Mouse (Mus musculus) retina, embryonic 14.5 days (tissue): ENCODE data around the gene Btbd2.
"Not testable (repeated sequence)": the region's sequence is repeated elsewhere in the genome, so short reads cannot be mapped to it uniquely, and the experiment has no call there.

ENCODE experiments used
- DNase-seq: peaks from one replicate; pipeline ENCODE4 v3.0.0-alpha.2; 2015; ENCODE audit warnings: low spot score

The Btbd2 gene

DNA sequence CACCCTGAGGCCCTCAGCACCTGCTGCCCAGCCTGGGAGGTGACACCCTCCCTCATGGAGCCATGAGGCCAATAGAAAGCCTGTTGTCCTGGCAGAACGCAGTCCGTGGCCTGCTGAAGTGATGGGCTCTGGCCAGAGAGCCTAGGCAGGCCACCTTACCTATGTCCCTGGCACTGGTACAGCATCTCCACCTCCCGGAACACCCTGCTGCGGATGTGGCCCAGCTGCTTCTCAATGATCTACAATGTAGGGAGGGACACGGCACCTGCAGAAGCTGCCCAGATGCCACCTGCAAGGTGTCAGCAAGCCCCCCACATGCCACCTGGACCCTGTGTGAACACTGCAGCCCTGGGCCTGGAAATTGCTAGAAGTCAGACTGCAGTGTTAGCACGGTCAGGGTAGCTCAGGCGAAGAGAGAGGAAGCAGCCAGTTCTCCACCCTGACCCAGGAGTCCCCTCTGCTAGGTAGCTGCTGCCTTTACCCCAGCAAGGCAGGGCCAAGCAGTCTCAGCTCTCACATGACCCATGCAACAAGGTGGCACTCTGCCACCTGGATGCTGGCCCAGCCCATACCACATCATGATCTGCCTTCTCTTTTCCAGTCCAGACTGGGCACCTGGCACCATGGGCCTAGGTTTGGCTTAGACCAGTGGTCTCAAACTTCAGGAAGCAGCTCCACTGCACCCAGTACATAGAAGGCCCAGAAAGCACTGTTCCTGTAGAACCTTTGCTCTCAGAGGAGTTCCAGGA is 13.0 kb upstream of the Btbd2 start:
- DNase-seq: no peak

DNA sequence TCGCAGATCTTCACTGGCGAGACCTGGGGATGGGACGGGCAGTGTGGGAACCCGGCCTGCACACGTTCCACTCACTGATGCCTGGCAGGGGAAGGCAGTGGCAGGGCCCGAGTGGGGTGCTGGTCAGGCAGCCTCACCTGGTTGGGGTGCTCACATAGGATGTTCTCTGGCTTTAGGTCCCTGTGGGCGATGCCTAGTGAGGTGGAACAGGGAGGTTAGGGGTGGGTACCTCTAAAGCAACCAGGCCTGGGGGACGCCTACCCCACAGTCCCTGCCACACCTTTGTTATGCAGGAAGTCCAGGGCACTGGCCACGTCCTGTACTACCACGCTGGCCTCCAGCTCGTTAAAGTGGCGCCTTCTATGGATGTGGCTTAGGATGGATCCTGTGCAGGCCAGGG is 12.1 kb upstream of the Btbd2 start:
- no peak for DNase-seq

GRCm38 (mm10) chr10:80668614-80669013 is 11.7 kb upstream of the Btbd2 start:
- no peak for DNase-seq

- DNase-seq: no peak
These were observed 10.1 kb upstream of the Btbd2 start for GRCm38 (mm10) chr10:80666837-80667412.

- DNase-seq: no peak
These were observed 9.3 kb upstream of the Btbd2 start for GRCm38 (mm10) chr10:80665981-80666733.

DNA sequence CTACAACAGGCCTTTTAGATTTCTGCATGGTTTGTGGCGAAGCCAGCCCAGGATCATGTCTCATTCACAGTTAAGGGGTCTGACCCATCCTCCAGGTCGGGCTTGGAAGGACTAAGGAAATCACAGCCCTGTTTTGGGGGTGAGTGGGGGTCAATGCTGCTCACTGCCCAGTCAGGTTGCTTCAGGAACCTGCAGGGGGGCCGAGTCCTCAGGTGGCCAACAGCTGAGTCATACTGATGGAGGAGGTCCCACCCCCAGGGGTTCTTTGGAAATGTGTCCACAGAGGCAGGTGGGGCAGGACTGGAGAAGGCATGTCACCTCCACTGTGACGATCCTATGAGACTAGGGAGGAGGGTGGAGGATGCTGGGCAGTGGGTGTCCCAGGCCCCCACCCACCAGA is 8.6 kb upstream of the Btbd2 start:
- DNase-seq: no peak

- no peak for DNase-seq
These were observed 8.1 kb upstream of the Btbd2 start for GRCm38 (mm10) chr10:80665016-80665380.

GRCm38 (mm10) chr10:80664197-80665015 is 7.5 kb upstream of the Btbd2 start:
- DNase-seq: no peak

- DNase-seq: no peak
These were observed 6.8 kb upstream of the Btbd2 start for GRCm38 (mm10) chr10:80663485-80664196.

DNA sequence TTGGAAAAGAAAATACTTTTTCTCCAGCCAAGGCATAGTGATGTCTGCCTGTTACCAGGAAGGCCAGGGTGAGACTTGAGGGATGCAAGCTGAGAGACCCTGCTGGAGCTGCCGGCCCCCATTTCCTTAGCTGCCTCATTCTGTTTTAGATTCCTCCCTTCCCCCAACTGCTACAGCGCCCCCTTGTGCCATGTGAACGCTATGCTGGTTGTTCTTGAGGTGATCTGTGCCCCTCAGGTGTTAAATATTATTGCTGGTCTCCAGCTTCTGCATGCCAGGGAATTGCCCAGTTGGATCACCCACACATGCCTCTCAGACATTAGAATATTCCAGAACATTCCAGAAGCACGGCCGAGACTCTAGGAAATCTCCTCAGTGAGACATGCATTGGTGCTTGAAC is 4.3 kb upstream of the Btbd2 start:
- peak; percentile 71 for DNase-seq

DNA sequence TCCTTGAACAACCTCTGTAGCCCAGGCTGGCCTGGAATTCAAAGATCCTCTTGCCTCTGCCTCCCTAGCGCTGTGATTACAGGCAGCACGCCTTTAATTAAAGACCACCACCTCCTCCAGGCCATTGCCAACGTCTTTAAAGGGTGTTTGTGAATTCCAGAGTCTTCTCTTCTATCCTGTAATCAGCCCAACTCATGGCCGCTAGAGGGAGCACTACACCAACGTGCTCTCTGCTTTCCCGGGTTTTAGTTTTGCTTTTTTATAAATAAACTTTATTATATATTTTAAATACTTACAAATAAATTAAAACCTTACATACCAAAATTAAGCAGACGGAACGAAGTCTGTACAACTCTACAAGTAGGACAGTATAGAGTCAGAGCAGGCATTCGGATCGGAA is 2.3 kb upstream of the Btbd2 start:
- peak; percentile 84 for DNase-seq

DNA sequence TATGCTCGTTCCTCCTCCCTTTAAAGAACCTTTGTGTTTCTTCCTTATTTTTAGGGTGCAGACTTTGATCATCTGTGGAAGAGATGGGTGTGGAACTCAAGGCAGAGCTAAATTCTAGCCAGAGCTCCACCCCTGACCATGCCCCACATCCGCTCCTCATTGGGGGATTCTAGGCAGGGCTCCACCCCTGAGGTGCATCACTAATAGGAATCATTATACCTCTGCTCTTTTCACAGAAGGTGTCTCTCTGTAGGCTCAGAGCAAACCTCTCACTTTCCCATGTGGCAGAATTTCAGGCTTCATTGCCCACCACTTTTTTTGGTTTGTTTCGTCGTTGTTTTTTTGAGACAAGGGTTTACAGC is 2.0 kb upstream of the Btbd2 start:
- no peak for DNase-seq

DNA sequence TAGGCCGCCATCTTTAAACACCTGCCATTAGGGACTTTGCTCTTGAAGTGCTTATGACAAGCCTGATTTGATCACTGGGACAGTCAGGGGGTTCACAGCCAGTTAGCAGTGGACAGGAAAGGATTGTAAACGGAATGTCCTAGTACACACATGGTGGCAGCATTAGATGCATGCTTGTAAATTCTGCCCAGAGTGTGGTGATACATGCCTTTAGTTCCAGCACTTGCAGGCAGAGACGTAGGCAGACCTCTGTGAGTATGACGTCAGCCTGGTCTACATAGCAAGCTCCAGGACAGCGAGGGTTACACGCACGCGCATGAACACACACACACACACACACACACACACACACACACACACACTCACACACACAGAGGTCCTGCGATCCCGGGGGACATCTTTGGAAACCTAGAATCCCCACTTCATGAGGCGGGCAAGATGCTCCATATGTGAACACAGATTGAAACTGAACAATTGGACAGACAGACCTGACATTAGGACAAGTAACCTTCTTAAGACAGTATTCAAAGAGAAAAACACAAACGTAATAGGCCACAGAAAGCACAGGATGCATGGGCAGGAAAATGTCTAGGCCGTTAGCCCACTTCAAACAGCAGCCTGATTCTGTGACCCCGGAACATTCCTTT is 1.4 kb upstream of the Btbd2 start:
- DNase-seq: no peak

DNA sequence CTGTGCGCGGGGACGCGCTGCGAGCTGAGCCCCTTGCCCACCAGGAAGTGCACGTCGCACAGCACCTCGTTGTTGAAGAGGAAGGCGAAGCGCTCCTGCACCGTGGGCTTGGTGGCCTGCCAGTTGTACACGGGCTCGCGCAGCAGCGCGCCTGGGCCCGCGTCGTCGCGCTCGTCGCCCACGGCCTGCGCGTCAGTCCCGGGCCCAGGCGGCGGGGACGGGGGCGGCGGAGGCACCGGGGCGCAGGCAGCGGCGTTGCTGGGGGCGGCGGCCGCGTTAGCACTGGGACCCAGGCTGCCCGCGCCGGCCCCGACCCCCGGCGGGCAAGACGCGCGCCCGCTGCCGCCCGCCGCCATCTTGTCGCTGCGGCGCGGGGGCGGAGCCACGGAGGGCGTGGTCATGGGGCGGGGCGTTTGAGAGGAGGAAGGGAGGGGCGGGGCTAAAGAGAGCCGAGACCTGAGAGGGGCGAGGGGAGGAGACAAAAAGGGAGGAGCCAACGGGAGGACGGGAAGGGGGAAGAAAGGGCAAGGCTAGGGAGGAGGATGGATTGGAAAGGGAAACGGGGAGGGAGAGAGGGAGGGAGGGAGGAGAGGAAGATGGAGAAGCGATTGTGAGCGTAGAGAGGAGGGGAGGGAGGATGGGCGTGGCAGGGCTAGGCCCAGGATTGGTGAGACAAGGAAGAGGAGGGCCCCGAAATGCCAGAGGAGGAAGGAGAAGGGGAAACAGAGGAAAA is 575 bp downstream of the Btbd2 start:
- peak; percentile 97 for DNase-seq

DNA sequence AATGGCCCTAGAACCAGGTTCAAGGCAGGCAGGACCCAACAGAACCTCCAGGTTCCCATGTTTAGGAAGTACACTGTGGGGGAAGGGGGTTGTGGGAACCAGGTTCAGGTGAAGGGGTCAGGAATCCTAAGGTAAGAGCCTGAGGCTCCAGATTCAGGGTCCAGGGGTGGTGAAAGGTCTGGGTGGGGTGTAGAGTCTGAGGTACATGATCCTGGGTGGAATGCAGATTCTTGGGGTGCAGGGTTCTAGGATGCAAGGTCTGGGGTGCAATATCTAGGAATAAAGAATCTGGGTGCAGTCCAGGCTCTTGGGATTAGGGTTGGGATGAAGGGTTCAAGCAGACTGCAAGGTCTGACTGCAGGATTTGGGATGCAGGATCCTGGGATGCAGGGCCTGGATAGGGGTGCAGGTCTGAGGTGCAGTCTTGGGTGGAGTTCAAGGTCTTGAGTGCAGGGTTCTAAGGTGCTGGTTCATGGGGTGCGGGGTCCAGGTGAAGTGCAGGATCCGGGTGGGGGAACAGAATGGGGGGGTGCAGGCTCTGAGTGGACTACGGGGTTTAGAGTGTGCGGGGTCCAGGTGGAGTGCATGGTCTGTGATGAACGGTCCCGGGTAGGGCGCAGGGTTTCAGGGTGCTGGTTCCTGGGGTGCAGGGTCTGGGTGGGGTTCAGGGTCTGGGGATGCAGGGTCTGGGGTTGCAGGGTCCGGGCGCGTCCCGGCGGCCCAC is 1.3 kb downstream of the Btbd2 start:
- no peak for DNase-seq

GRCm38 (mm10) chr10:80654866-80655265 is 2.0 kb downstream of the Btbd2 start:
- DNase-seq: no peak

DNA sequence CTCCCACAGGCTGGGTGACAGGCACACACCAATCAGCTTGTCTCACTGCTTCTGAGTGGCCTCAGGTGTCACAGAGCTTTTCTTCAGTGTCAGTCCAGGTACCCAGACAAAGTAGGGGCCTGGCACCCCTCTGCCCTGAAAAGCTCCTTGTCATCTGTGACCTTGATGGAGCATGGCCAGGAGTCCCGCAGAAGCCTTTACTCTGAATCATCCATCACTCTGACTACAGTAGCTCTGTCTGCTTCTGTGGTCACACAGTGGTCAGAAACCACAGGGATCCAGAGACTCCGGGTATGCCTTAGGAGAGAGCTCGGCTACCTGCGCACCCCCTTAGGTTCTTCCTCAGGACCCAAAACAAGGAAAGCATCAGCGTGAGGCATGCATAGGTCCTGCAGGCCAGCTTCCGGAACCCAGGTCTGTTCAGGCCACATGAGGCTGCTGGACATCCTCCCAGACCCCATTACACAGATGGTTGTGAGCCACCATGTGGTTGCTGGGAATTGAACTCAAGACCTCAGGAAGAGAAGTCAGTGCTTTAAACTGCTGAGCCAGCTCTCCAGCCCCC is 3.6 kb downstream of the Btbd2 start:
- no peak for DNase-seq

GRCm38 (mm10) chr10:80650392-80650791 is 6.5 kb downstream of the Btbd2 start:
- no peak for DNase-seq

- DNase-seq: not testable (repeated sequence)
These were observed 7.0 kb downstream of the Btbd2 start for GRCm38 (mm10) chr10:80649910-80650309.

DNA sequence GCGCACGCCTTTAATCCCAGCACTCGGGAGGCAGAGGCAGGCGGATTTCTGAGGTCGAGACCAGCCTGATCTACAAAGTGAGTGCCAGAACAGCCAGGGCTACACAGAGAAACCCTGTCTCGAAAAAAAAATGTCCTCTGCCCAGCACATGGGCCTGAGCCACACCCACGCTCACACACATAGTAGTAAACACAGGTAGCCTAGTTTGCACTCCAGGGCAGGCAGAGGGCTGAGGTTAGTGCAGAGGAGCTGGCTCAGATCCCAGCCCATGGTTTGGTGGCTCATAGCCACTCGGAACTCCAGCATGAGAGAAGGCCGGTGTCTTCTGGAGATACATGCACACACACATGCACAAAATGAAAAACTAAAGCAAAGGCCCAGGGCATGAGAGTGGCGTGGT is 9.9 kb downstream of the Btbd2 start:
- DNase-seq: no peak
